Mouse (Mus musculus): ENCODE results near the gene Tmprss3. TPM values are rescaled to one million over a fixed set of nuclear protein-coding genes. Genes with fewer than 3 reads are reported as not detected.

Gene Tmprss3
- polyA plus RNA-seq, 1 experiment from 2014 or later, result not detected

- H3K9me3 ChIP-seq (replicated peaks), result no peaks in the 10 kb centered on the region
- H3K4me2 ChIP-seq, result no peak overlapping the region
- H3K36me3 ChIP-seq, result no peaks in the 10 kb centered on the region
- H3K27ac ChIP-seq, result no peak overlapping the region
- H3K9ac ChIP-seq, result no peak overlapping the region
- H3K4me1 ChIP-seq (replicated peaks), result no peaks in the 10 kb centered on the region
- WGBS, result 57% methylated on average over 3 of the region's 3 CpGs
- ATAC-seq (replicated peaks; ENCODE audit: insufficient number of reproducible peaks, insufficient read depth, low FRiP score, low read depth), result no peak
- peaks cover 3% of the 10 kb centered on the region; the same call in 1 of the 2 replicates for H3K27me3 ChIP-seq
- no peak overlapping the region for H3K4me3 ChIP-seq
These were observed 62.5 kb downstream of the Tmprss3 start for GRCm38 (mm10) chr17:31136291-31136690.

GRCm38 (mm10) chr17:31134913-31135312 lies 63.9 kb downstream of the Tmprss3 start:
- Histone ChIP-seq H3K4me3 (no peak overlapping the region), H3K9me3 (replicated peaks) (no peaks in the 10 kb centered on the region), H3K36me3 (no peaks in the 10 kb centered on the region), H3K4me2 (no peak overlapping the region), H3K27me3 (peaks cover 8% of the 10 kb centered on the region; the same call in 1 of the 2 replicates), H3K9ac (no peak overlapping the region), H3K4me1 (replicated peaks) (no peaks in the 10 kb centered on the region), H3K27ac (no peak overlapping the region)
- no peak for ATAC-seq (replicated peaks; ENCODE audit: insufficient number of reproducible peaks, insufficient read depth, low FRiP score, low read depth)
- 70% methylated on average over 6 of the region's 6 CpGs for WGBS

GRCm38 (mm10) chr17:31133776-31134175 lies 65.0 kb downstream of the Tmprss3 start:
- Histone ChIP-seq H3K36me3 (no peaks in the 10 kb centered on the region), H3K9ac (no peak overlapping the region), H3K4me1 (replicated peaks) (no peaks in the 10 kb centered on the region), H3K9me3 (replicated peaks) (no peaks in the 10 kb centered on the region), H3K27ac (no peak overlapping the region), H3K27me3 (peaks cover 8% of the 10 kb centered on the region; the same call in 1 of the 2 replicates), H3K4me3 (no peak overlapping the region), H3K4me2 (no peak overlapping the region)
- 73% methylated on average over 15 of the region's 15 CpGs for WGBS
- no peak for ATAC-seq (replicated peaks; ENCODE audit: insufficient number of reproducible peaks, insufficient read depth, low FRiP score, low read depth)

GRCm38 (mm10) chr17:31131269-31131821 lies 67.4 kb downstream of the Tmprss3 start:
- H3K9me3 ChIP-seq (replicated peaks), result no peaks in the 10 kb centered on the region
- no peaks in the 10 kb centered on the region for H3K4me1 ChIP-seq (replicated peaks)
- H3K9ac ChIP-seq, result no peak overlapping the region
- H3K4me2 ChIP-seq, result no peak overlapping the region
- peaks cover 11% of the 10 kb centered on the region; the same call in 1 of the 2 replicates for H3K27me3 ChIP-seq
- WGBS, result 66% methylated on average over 10 of the region's 10 CpGs
- no peak overlapping the region for H3K27ac ChIP-seq
- no peaks in the 10 kb centered on the region for H3K36me3 ChIP-seq
- H3K4me3 ChIP-seq, result no peak overlapping the region
- no peak for ATAC-seq (replicated peaks; ENCODE audit: insufficient number of reproducible peaks, insufficient read depth, low FRiP score, low read depth)

- Histone ChIP-seq H3K36me3 (no peaks in the 10 kb centered on the region), H3K9me3 (replicated peaks) (no peaks in the 10 kb centered on the region), H3K4me1 (replicated peaks) (no peaks in the 10 kb centered on the region), H3K9ac (no peak within 1 kb of the TSS), H3K27me3 (peaks cover 11% of the 10 kb centered on the region; the same call in 1 of the 2 replicates), H3K4me3 (no peak within 1 kb of the TSS), H3K4me2 (no peak within 1 kb of the TSS), H3K27ac (no peak within 1 kb of the TSS)
- ATAC-seq (replicated peaks; ENCODE audit: insufficient number of reproducible peaks, insufficient read depth, low FRiP score, low read depth), result no peak
- WGBS, result 46% methylated on average over 2 of the region's 2 CpGs
These were observed 69.3 kb downstream of the Tmprss3 start, which contains the start of gene Tff3 for GRCm38 (mm10) chr17:31129452-31129851. Gene Tff3 (minus strand): TSS chr17:31129646.

Other genes with a start within 250 kb of the Tmprss3 start
- gene Umodl1, start 244.3 kb downstream of the Tmprss3 start, polyA plus RNA-seq (2015; fragmentation: Nextera tagmentation; extraction: Ambion mirVana), result 0.11 and 1.9 TPM in 2 replicates
- 10.4 and 12.1 TPM in 2 replicates for gene Abcg1, start 141.3 kb downstream of the Tmprss3 start, polyA plus RNA-seq (2015; fragmentation: Nextera tagmentation; extraction: Ambion mirVana)
- gene Tff3, start 69.3 kb downstream of the Tmprss3 start, polyA plus RNA-seq (2015; fragmentation: Nextera tagmentation; extraction: Ambion mirVana), result 0.43 TPM in 1 of 2 replicates, not detected in the other
- gene Tff2, start 54.7 kb downstream of the Tmprss3 start, polyA plus RNA-seq (2015; fragmentation: Nextera tagmentation; extraction: Ambion mirVana), result not detected in 2 replicates
- not detected in 2 replicates for gene Tff1, start 33.7 kb downstream of the Tmprss3 start, polyA plus RNA-seq (2015; fragmentation: Nextera tagmentation; extraction: Ambion mirVana)
- gene Ubash3a, start 8.9 kb upstream of the Tmprss3 start, polyA plus RNA-seq (2015; fragmentation: Nextera tagmentation; extraction: Ambion mirVana), result 0.37 and 4.0 TPM in 2 replicates
- 2.2 and 2.3 TPM in 2 replicates for gene Rsph1, start 78.4 kb upstream of the Tmprss3 start, polyA plus RNA-seq (2015; fragmentation: Nextera tagmentation; extraction: Ambion mirVana)
- 8.7 and 9.1 TPM in 2 replicates for gene Slc37a1, start 87.8 kb upstream of the Tmprss3 start, polyA plus RNA-seq (2015; fragmentation: Nextera tagmentation; extraction: Ambion mirVana)
- 7.4 and 9.3 TPM in 2 replicates for gene Pde9a, start 187.2 kb upstream of the Tmprss3 start, polyA plus RNA-seq (2015; fragmentation: Nextera tagmentation; extraction: Ambion mirVana)